Mouse (Mus musculus) myocyte (in vitro differentiated cells): Measurements from ENCODE around the gene Npl. TPM values are rescaled to one million over a fixed set of nuclear protein-coding genes. Genes with fewer than 3 reads are reported as not detected.

Source experiments
- H3K27me3 ChIP-seq: one replicate; pipeline ENCODE4 v1.6.1; 2011; ENCODE audit not compliant: control insufficient read depth, insufficient read depth, insufficient read length
- H3K36me3 ChIP-seq: one replicate; pipeline ENCODE4 v1.6.1; 2011; ENCODE audit not compliant: control insufficient read depth, insufficient read depth
- H3K4me2 ChIP-seq: one replicate; pipeline ENCODE4 v1.6.1; 2011; ENCODE audit warnings: low read depth, control low read depth
- H3K4me3 ChIP-seq: one replicate; pipeline ENCODE4 v1.5.1; 2011; ENCODE audit warnings: mild to moderate bottlenecking, control low read depth, moderate library complexity
- H3K79me2 ChIP-seq: one replicate; pipeline ENCODE4 v1.6.1; 2011; ENCODE audit not compliant: control insufficient read depth, insufficient read depth
- H3ac ChIP-seq: one replicate; pipeline ENCODE4 v1.6.1; 2011; ENCODE audit not compliant: control insufficient read depth, insufficient read length
- CEBPB ChIP-seq: IDR thresholded peaks from 2 replicates; pipeline ENCODE4 v1.6.1; 2011; ENCODE audit warnings: mild to moderate bottlenecking, moderate library complexity; ENCODE audit not compliant: poor library complexity, insufficient read depth, severe bottlenecking
- E2F4 ChIP-seq: IDR thresholded peaks from one replicate; pipeline ENCODE4 v1.6.1; 2011; ENCODE audit warnings: mild to moderate bottlenecking, control low read depth, moderate library complexity; ENCODE audit not compliant: insufficient read depth
- MAX ChIP-seq: IDR thresholded peaks from one replicate; pipeline ENCODE4 v1.6.1; 2011; ENCODE audit warnings: low read depth, mild to moderate bottlenecking, control low read depth
- MYOD1 ChIP-seq, 3 experiments: IDR thresholded peaks; one replicate each; pipeline ENCODE4 v1.6.1; 2011; ENCODE audit warnings: control low read depth in 2 of 3, low read depth in 2 of 3, mild to moderate bottlenecking in 2 of 3, moderate library complexity in 1 of 3; ENCODE audit not compliant: insufficient read length in 2 of 3, control insufficient read depth in 1 of 3
- MYOG ChIP-seq, 3 experiments: IDR thresholded peaks; one replicate each; pipeline ENCODE4 v1.6.1; 2011; ENCODE audit warnings: control low read depth in 2 of 3, low read depth in 2 of 3, mild to moderate bottlenecking in 2 of 3; ENCODE audit not compliant: insufficient read length in 2 of 3, control insufficient read depth in 1 of 3, insufficient read depth in 1 of 3
- POLR2A ChIP-seq: IDR thresholded peaks from one replicate; pipeline ENCODE4 v1.6.1; 2011; ENCODE audit warnings: low read depth, mild to moderate bottlenecking, control low read depth, moderate library complexity; ENCODE audit not compliant: insufficient read length
- POLR2AphosphoS2 ChIP-seq: IDR thresholded peaks from one replicate; pipeline ENCODE4 v1.6.1; 2011; ENCODE audit warnings: low read depth, control low read depth; ENCODE audit not compliant: insufficient read length
- REST ChIP-seq: IDR thresholded peaks from one replicate; pipeline ENCODE4 v1.6.1; 2011; ENCODE audit warnings: mild to moderate bottlenecking, control low read depth, moderate library complexity; ENCODE audit not compliant: insufficient read depth, insufficient read length
- SRF ChIP-seq: IDR thresholded peaks from one replicate; pipeline ENCODE4 v1.6.1; 2011; ENCODE audit warnings: low read depth; ENCODE audit not compliant: control insufficient read depth, insufficient read length
- TCF12 ChIP-seq: IDR thresholded peaks from one replicate; pipeline ENCODE4 v1.6.1; 2011; ENCODE audit warnings: mild to moderate bottlenecking, control low read depth; ENCODE audit not compliant: poor library complexity, insufficient read depth, severe bottlenecking
- TCF3 ChIP-seq: IDR thresholded peaks from one replicate; pipeline ENCODE4 v1.6.1; 2011; ENCODE audit warnings: low read depth, control low read depth; ENCODE audit not compliant: insufficient read length
- USF1 ChIP-seq: IDR thresholded peaks from one replicate; pipeline ENCODE4 v1.6.1; 2011; ENCODE audit warnings: low read depth, mild to moderate bottlenecking, control low read depth, moderate library complexity
- polyA plus RNA-seq: library from polyadenylated mRNA; unstranded; fragments of >200 nt; fragmentation: generic; extraction: Trizol; gene quantifications from one replicate; pipeline ENCODE4 v1.2.1, GENCODE M21; 2012; ENCODE audit warnings: missing spikeins

Gene Npl
- polyA plus RNA-seq, 1 experiment: 0.37 TPM

GRCm38 (mm10) chr1:153550814-153551213 is 969 bp upstream of the Npl start:
- H3ac ChIP-seq: no peak overlapping the region
- no peaks in the 10 kb centered on the region for H3K36me3 ChIP-seq
- TF ChIP-seq USF1: no peak
- no peak for TF ChIP-seq POLR2A
- TF ChIP-seq SRF: no peak
- TF ChIP-seq TCF3: no peak
- TF ChIP-seq TCF12: no peak
- TF ChIP-seq POLR2AphosphoS2: no peak
- TF ChIP-seq MYOG (IDR thresholded peaks at IDR 0.05; ENCODE audit: control insufficient read depth in 1 of 3, insufficient read depth in 1 of 3, insufficient read length in 2 of 3, low read depth in 2 of 3): no peak
- H3K27me3 ChIP-seq: peaks cover 10% of the 10 kb centered on the region
- H3K4me2 ChIP-seq: no peak overlapping the region
- H3K79me2 ChIP-seq: no peaks in the 10 kb centered on the region
- no peak overlapping the region for H3K4me3 ChIP-seq

GRCm38 (mm10) chr1:153547555-153547954 is 2.3 kb downstream of the Npl start:
- Histone ChIP-seq H3ac (no peak overlapping the region), H3K36me3 (no peaks in the 10 kb centered on the region), H3K4me3 (no peak overlapping the region), H3K27me3 (peaks cover 10% of the 10 kb centered on the region), H3K4me2 (no peak overlapping the region), H3K79me2 (no peaks in the 10 kb centered on the region)
- TF ChIP-seq POLR2AphosphoS2: no peak
- no peak for TF ChIP-seq CEBPB
- TF ChIP-seq REST: no peak
- no peak for TF ChIP-seq SRF
- TF ChIP-seq E2F4: no peak
- no peak for TF ChIP-seq USF1
- no peak for TF ChIP-seq MYOG (IDR thresholded peaks at IDR 0.05; ENCODE audit: control insufficient read depth in 1 of 3, insufficient read depth in 1 of 3, insufficient read length in 2 of 3, low read depth in 2 of 3)
- no peak for TF ChIP-seq POLR2A
- no peak for TF ChIP-seq MYOD1 (IDR thresholded peaks at IDR 0.05; ENCODE audit: control insufficient read depth in 1 of 3, insufficient read length in 2 of 3, low read depth in 2 of 3)
- no peak for TF ChIP-seq MAX
- TF ChIP-seq TCF3: no peak

GRCm38 (mm10) chr1:153545196-153545595 is 4.6 kb downstream of the Npl start:
- no peak overlapping the region for H3K4me2 ChIP-seq
- no peak overlapping the region for H3ac ChIP-seq
- TF ChIP-seq E2F4: no peak
- TF ChIP-seq TCF3: no peak
- TF ChIP-seq CEBPB: no peak
- TF ChIP-seq REST: no peak
- no peak for TF ChIP-seq TCF12
- no peak for TF ChIP-seq POLR2AphosphoS2
- no peak for TF ChIP-seq MYOG (IDR thresholded peaks at IDR 0.05; ENCODE audit: control insufficient read depth in 1 of 3, insufficient read depth in 1 of 3, insufficient read length in 2 of 3, low read depth in 2 of 3)
- no peak for TF ChIP-seq POLR2A
- TF ChIP-seq MAX: no peak
- no peak for TF ChIP-seq MYOD1 (IDR thresholded peaks at IDR 0.05; ENCODE audit: control insufficient read depth in 1 of 3, insufficient read length in 2 of 3, low read depth in 2 of 3)
- no peak for TF ChIP-seq SRF
- no peak for TF ChIP-seq USF1
- H3K79me2 ChIP-seq: no peaks in the 10 kb centered on the region
- H3K36me3 ChIP-seq: no peaks in the 10 kb centered on the region
- H3K4me3 ChIP-seq: no peak overlapping the region
- H3K27me3 ChIP-seq: peaks cover 10% of the 10 kb centered on the region

- Histone ChIP-seq H3K27me3 (peaks cover 4% of the 10 kb centered on the region), H3K36me3 (no peaks in the 10 kb centered on the region), H3ac (no peak overlapping the region), H3K4me2 (no peak overlapping the region), H3K4me3 (no peak overlapping the region), H3K79me2 (no peaks in the 10 kb centered on the region)
- TF ChIP-seq SRF (no peak), TCF3 (no peak), MYOG (IDR thresholded peaks at IDR 0.05; ENCODE audit: control insufficient read depth in 1 of 3, insufficient read depth in 1 of 3, insufficient read length in 2 of 3, low read depth in 2 of 3) (peak in 1 of 3 experiments; percentile 23), MAX (no peak)
Observed at GRCm38 (mm10) chr1:153542726-153543320, 7.0 kb downstream of the Npl start.

GRCm38 (mm10) chr1:153540753-153541152 is 9.1 kb downstream of the Npl start:
- TF ChIP-seq E2F4: no peak
- no peak for TF ChIP-seq USF1
- TF ChIP-seq TCF12: no peak
- no peak for TF ChIP-seq SRF
- no peak for TF ChIP-seq MYOG (IDR thresholded peaks at IDR 0.05; ENCODE audit: control insufficient read depth in 1 of 3, insufficient read depth in 1 of 3, insufficient read length in 2 of 3, low read depth in 2 of 3)
- TF ChIP-seq REST: no peak
- no peak for TF ChIP-seq POLR2A
- no peak for TF ChIP-seq MYOD1 (IDR thresholded peaks at IDR 0.05; ENCODE audit: control insufficient read depth in 1 of 3, insufficient read length in 2 of 3, low read depth in 2 of 3)

More at GRCm38 (mm10) chr1:153540753-153541152, 9.1 kb downstream of the Npl start:
- H3K4me2 ChIP-seq: no peak overlapping the region
- H3K4me3 ChIP-seq: no peak overlapping the region
- H3K27me3 ChIP-seq: no peaks in the 10 kb centered on the region
- H3ac ChIP-seq: no peak overlapping the region
- no peaks in the 10 kb centered on the region for H3K36me3 ChIP-seq
- no peaks in the 10 kb centered on the region for H3K79me2 ChIP-seq
